Mouse (Mus musculus) thymus, adult 2 months (tissue): Measurements from ENCODE around the gene Stox2. TPM values are rescaled to one million over a fixed set of nuclear protein-coding genes. Genes with fewer than 3 reads are reported as not detected.
"Not testable (repeated sequence)": the region's sequence is repeated elsewhere in the genome, so short reads cannot be mapped to it uniquely, and the experiment has no call there.

Experiments
- DNase-seq: peaks from one replicate; pipeline ENCODE4 v3.0.0; 2021
- H3K27ac ChIP-seq: fragments of 200-500 bp; 2 replicates; pipeline ENCODE4 v1.5.1; 2012; ENCODE audit warnings: low read length, control low read depth; ENCODE audit not compliant: control insufficient read depth, insufficient read depth
- H3K27me3 ChIP-seq: fragments of 200-500 bp; 2 replicates; pipeline ENCODE4 v1.6.1; 2012; ENCODE audit warnings: mild to moderate bottlenecking, low read length, moderate library complexity, mixed read lengths; ENCODE audit not compliant: control insufficient read depth, insufficient read depth
- H3K36me3 ChIP-seq: fragments of 200-500 bp; 2 replicates; pipeline ENCODE4 v1.6.1; 2012; ENCODE audit warnings: mild to moderate bottlenecking, low read length, moderate library complexity; ENCODE audit not compliant: control insufficient read depth, insufficient read depth
- H3K4me1 ChIP-seq: fragments of 200-500 bp; replicated peaks from 2 replicates; pipeline ENCODE4 v1.6.1; 2012; ENCODE audit warnings: low read length; ENCODE audit not compliant: control insufficient read depth, insufficient read depth
- H3K4me3 ChIP-seq: fragments of 200-500 bp; 2 replicates; pipeline ENCODE4 v1.5.1; 2012; ENCODE audit warnings: mild to moderate bottlenecking, low read length, control low read depth, moderate library complexity; ENCODE audit not compliant: control insufficient read depth, insufficient read depth
- CTCF ChIP-seq: fragments of 200-500 bp; IDR thresholded peaks from 2 replicates; pipeline ENCODE4 v1.5.1; 2012; ENCODE audit warnings: mild to moderate bottlenecking, control low read depth, low read length, moderate library complexity, borderline replicate concordance; ENCODE audit not compliant: control insufficient read depth, poor library complexity, insufficient read depth; ENCODE audit errors: extremely low read depth
- POLR2A ChIP-seq: fragments of 200-500 bp; IDR thresholded peaks from 2 replicates; pipeline ENCODE4 v1.6.1; 2012; ENCODE audit warnings: mild to moderate bottlenecking, low read length, control low read depth, moderate library complexity; ENCODE audit not compliant: control insufficient read depth, poor library complexity, insufficient read depth; ENCODE audit errors: extremely low read depth
- WGBS: fragments of 180-500 bp; shearing (Covaris S2); methylation state at CpG from one replicate; pipeline ENCODE4 v1.1.7; 2018; 5-methylcytosine and 5-hydroxymethylcytosine counted together
- polyA plus RNA-seq: library from polyadenylated mRNA; depleted of rRNA; stranded (reverse); fragments of >200 nt; gene quantifications from 2 replicates; pipeline ENCODE4 v1.2.3, GENCODE M21; 2012

Gene Stox2
- polyA plus RNA-seq, 1 experiment = 1.1 TPM

GRCm38 (mm10) chr8:47435861-47436260 lies 10.3 kb downstream of the Stox2 start:
- H3K36me3 ChIP-seq = no peaks in the 10 kb centered on the region
- no peaks in the 10 kb centered on the region for H3K27me3 ChIP-seq
- no peak overlapping the region for H3K27ac ChIP-seq
- WGBS = 89% methylated on average over 2 of the region's 2 CpGs
- no peaks in the 10 kb centered on the region for H3K4me1 ChIP-seq
- DNase-seq = no peak
- TF ChIP-seq CTCF (no peak), POLR2A (no peak)
- H3K4me3 ChIP-seq = no peak overlapping the region

DNA sequence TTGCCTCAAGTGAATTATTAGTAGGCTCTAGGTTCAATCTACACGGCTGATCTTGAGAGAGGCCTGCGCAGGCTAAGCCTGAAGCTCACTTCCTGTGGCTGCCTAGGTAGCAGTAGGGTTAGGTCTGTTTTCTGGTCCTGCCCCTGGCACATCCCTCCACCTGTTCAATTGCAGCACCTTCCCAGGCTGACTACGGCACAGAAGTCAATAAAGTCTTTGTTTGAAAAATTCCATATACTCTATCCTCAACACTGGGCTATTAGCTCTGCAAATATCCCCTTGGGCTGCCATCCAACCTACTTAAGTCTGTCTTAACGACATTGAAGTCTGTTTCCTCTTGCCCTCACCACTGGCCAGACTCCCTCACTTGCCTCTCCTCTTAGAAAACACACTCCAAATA lies 10.8 kb downstream of the Stox2 start:
- no peaks in the 10 kb centered on the region for H3K27me3 ChIP-seq
- H3K36me3 ChIP-seq = no peaks in the 10 kb centered on the region
- no peak overlapping the region for H3K4me3 ChIP-seq
- 72% methylated on average over 4 of the region's 4 CpGs for whole genome bisulfite sequencing
- no peak for DNase-seq
- TF ChIP-seq POLR2A = no peak
- no peak overlapping the region for H3K27ac ChIP-seq
- H3K4me1 ChIP-seq = no peaks in the 10 kb centered on the region

DNA sequence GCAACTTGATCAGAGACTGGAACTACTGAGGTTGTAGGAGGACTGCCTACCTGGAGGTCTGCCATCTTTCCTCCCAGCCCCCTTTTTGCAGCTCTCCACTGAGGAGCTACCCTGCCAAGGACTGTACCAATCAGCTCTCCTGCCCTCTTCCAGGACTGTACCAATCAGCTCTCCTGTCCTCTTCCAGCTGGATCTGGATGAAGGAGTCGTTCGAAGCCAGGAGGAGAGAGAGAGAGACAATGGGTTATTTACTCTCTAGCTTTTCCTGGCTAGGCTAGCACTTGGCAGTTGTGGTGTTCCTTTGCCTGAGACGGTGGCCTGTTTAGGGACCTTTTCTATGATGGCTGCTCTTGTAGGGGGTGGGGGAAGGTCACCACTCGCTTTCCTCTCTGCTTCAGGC lies 14.9 kb downstream of the Stox2 start:
- Histone ChIP-seq H3K4me1 (no peaks in the 10 kb centered on the region), H3K27me3 (0 out of 2 replicates have a peak, but pooled peaks cover 2% of the 10 kb centered on the region), H3K4me3 (no peak overlapping the region), H3K36me3 (no peaks in the 10 kb centered on the region), H3K27ac (no peak overlapping the region)
- TF ChIP-seq POLR2A (no peak), CTCF (no peak)
- no peak for DNase-seq
- 78% methylated on average over 4 of the region's 4 CpGs for WGBS

DNA sequence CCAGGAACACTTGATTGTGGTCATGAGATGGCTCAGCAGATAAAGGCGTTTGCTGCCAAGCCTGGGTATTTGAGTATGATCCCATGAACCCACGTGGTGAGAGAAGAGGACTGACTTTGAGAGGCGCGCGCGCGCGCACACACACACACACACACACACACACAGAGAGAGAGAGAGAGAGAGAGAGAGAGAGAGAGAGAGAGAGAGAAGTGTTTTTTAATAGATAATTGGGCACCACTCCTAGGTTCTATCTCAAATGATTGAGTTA lies 32.0 kb downstream of the Stox2 start:
- peaks cover 14% of the 10 kb centered on the region for H3K27me3 ChIP-seq
- WGBS = 9% methylated on average over 8 of the region's 8 CpGs

GRCm38 (mm10) chr8:47413524-47414257 lies 32.5 kb downstream of the Stox2 start:
- TF ChIP-seq CTCF (no peak), POLR2A (no peak)
- no peak overlapping the region for H3K27ac ChIP-seq
- peak overlapping the region; percentile 34 for H3K4me3 ChIP-seq
- H3K36me3 ChIP-seq = no peaks in the 10 kb centered on the region
- no peaks in the 10 kb centered on the region for H3K4me1 ChIP-seq
- peaks cover 14% of the 10 kb centered on the region for H3K27me3 ChIP-seq
- WGBS = under 1% methylated on average over 46 of the region's 46 CpGs
- DNase-seq = peak; percentile 38

More for the DNA sequence above, 32.0 kb downstream of the Stox2 start:
- not testable (repeated sequence) for H3K27ac ChIP-seq, DNase-seq, H3K4me1 ChIP-seq, H3K4me3 ChIP-seq, H3K36me3 ChIP-seq

DNA sequence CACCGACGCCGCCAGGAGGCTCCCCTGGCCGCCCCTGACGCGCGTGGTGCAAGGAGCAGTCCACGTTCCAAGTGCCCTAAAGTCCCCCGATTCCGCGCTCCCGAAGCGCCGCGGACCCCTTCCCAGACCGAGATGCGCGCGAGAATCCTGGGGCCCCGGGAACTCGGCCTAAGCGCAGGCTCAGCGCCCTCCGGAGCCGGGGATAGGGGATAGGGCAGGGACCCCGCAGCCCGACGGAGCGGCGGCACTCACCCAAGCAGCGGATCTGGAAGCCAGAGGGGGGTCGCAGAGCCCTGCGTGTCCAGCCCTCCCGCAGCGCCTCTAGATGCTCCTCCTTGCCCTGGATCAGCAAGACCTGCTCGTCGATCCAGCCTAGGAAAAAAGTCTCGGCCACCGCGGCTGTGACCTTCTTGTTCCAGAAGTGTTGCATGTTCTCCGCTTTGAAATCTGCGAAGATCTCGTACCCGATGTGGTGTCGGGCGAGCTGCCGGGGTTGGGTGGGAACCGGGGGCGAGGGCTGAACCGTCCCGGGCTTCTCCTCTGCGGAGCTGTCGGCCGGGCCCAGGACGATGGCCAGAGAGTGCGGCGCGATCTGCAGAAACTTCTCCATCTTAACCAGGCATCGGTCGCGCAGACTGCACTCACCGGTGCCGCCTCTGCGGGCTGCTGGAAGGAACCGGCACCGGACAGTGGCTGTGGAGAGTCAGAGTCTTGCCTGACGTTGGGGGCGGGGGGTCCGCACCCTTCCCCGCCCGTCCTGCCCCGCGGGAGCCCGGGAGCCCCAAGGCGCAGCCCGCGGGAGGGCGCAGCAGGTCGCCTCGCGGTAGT lies 33.3 kb downstream of the Stox2 start:
- Histone ChIP-seq H3K36me3 (no peaks in the 10 kb centered on the region), H3K27ac (no peak overlapping the region), H3K4me1 (no peaks in the 10 kb centered on the region), H3K4me3 (peak overlapping the region; percentile 34), H3K27me3 (peaks cover 14% of the 10 kb centered on the region)
- peak; percentile 5 for DNase-seq
- TF ChIP-seq CTCF (no peak), POLR2A (no peak)
- WGBS = 2% methylated on average over 81 of the region's 81 CpGs

GRCm38 (mm10) chr8:47411994-47412695 lies 34.0 kb downstream of the Stox2 start:
- WGBS = 5% methylated on average over 42 of the region's 43 CpGs
- H3K36me3 ChIP-seq = no peaks in the 10 kb centered on the region
- 0 out of 2 replicates have a peak overlapping the region, but pooled peaks have one; percentile 8 for H3K4me3 ChIP-seq
- no peak overlapping the region for H3K27ac ChIP-seq
- no peak for TF ChIP-seq CTCF
- H3K4me1 ChIP-seq = no peaks in the 10 kb centered on the region
- DNase-seq = no peak
- H3K27me3 ChIP-seq = peaks cover 14% of the 10 kb centered on the region
